Mouse (Mus musculus) ES-E14 (cell line): ENCODE measurements around the gene C1ql1.

Experiments
- CHD2 ChIP-seq: IDR thresholded peaks from 2 replicates; pipeline ENCODE4 v1.6.1; 2014; ENCODE audit warnings: mild to moderate bottlenecking, low read depth, low read length, inconsistent platforms
- HCFC1 ChIP-seq: IDR thresholded peaks from 2 replicates; pipeline ENCODE4 v1.6.1; 2012; ENCODE audit warnings: low read length, inconsistent platforms, borderline replicate concordance; ENCODE audit not compliant: insufficient read depth
- MAFK ChIP-seq: IDR thresholded peaks from 2 replicates; pipeline ENCODE4 v1.6.1; 2014; ENCODE audit warnings: mild to moderate bottlenecking, low read depth, low read length, inconsistent platforms; ENCODE audit not compliant: insufficient read depth
- ZC3H11A ChIP-seq: IDR thresholded peaks from 2 replicates; pipeline ENCODE4 v1.6.1; 2012; ENCODE audit warnings: low read depth, mild to moderate bottlenecking, inconsistent platforms, low read length, borderline replicate concordance

DNA sequence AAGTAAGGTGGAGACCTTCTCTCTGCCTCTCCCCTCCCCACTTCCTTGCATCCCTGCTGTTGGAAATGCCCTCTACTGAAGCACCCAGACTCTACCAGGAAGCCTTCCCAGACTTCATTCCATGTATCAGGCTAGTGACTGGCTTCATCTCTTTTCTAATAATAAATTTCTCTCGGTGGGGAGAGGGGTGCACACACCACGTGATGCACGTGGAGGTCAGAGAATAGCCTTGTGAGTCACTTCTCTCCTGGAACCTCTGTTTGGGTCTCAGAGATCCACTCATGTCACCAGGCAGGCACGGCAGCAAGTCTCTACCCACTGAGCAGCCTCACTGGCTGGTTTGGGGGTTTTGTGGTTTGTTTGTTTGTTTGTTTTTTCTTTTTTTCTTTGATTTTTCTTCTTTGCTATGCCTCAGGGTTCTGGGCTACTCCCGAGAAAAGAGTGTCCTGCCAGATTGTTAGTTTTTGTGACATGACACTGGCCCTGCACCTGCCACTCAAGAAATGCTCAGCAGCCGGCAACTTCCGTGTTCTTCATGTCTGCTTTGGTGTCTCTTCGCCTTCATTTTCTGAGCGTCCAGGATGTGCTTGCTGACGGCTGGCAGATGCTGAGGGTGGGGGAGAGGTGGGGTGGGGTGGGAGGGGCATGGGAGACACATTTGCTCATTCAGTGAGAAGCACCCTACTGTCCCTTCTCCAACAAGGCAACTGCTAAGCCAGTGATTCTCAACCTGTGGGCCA lies 34.8 kb upstream of the C1ql1 start:
- TF ChIP-seq HCFC1 (no peak), ZC3H11A (no peak), MAFK (no peak), CHD2 (no peak)
